Mouse (Mus musculus): ENCODE measurements around the gene Cpne6. TPM values are rescaled to one million over a fixed set of nuclear protein-coding genes. Genes with fewer than 3 reads are reported as not detected.

Cpne6 gene
- total RNA-seq (2021) = not detected
- long read RNA-seq, experiment 1 = 0 reads
- long read RNA-seq, experiment 2 = 0 reads

DNA sequence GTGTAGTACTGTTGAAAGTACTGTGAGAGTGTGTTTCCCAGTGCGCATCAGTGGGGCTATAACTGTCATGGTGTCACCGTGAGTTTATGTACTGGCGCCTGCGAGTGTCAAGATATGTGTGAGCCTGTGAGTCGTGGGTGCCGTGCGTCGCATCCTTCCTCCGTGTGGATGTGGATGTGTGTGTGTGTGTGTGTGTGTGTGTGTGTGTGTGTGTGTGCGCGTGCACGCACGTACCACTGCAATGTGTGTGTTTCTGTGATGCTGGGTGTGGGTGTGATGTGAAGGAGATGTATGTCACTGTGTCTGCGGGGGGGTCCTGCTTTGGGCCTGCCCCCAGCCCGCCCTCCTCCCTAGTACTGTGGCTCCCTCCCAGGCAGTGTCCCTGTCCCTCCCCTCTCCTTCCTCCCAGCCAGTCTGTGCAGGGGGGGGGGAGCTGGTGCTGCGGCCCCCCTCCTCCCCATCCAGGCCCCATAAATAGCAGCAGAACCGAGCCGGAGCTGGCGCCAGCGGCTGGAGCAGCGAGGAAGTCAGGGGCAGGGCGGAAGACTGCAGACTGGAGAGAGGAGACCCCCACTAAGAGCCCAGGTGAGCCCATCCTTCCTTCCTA lies at the start of gene Cpne6:
Cpne6 (plus strand) TSS at position 321 of the 607 bp plus-strand sequence.
- no peak for DNase-seq

DNA sequence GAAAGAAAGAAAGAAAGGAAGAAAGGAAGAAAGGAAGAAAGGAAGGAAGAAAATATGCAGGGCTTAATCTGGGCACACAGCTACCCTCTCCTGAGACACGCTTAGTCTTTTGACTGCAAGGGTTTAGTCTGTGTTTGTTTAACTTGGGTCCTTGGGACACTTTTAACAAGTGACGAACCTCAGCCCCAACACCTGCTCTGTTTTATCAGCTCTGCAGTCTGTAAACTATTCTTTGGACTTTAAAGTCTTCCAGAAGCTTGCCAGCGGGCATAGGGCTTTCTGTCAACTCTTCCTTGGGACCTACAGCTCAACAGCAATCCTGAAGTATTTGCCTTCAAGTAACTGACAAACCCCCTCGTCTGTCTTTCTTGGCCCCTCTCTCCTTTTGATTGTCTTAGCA lies 48.5 kb upstream of the Cpne6 start:
- DNase-seq = no peak

DNA sequence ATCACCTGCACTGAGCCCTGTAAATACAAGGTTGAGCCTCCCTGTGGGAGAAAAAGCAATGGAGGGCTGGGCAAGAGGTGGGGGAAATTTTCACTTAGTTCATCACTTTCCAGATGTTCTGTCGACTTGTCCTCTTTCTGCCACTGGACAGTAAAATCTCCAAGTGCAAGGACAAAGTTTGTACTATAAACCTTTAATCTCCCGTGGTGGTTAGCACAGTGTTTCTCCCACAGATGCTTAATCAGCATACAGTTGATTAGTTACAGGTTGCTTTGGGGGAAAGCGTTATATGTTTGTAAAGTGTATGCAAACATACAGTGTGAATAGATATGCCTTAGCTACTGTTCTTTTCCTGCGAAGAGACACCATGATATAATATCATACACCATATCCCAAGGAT lies 43.8 kb upstream of the Cpne6 start:
- DNase-seq = no peak

DNA sequence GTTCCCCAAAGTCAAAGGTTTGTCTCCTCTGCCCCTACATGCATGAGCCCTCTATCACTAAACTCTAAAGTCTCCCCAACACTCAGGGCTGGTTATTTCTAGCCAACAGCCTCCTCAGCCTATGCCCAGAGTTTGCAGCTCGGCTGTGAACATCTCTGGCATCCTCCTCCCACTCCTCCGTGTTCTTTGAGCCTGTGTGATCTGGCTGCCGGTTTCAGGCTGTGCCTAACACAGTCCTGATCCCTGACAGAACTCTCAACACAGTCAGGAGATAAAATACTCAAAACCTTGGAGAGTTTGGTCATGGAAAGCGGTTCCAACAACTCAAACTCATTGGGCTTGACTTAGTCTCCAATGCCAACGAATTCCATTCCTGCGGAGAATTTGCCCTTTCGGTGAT lies 43.1 kb upstream of the Cpne6 start:
- peak; percentile 20 to 56 for DNase-seq

DNA sequence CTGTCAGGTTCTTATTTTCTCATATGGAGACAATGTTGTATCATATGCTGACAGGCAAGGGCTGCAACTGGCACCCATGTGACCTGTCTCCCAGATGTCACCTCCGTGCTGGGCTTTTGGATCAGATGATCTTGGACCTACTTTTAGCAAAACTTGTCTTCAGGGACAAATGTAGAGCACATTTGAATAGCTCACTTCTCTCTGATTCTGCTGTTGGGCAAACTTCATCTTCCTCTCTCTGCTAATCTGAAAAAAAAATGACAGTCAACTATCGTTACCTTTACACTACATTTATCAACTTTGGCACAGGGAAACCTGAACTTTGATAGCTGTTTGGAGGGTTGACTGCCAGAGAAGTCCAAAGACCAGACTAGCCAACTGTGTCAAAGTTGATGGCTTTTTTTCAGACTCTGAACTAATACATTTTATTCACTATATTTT lies 41.9 kb upstream of the Cpne6 start:
- DNase-seq = peak; percentile 56

DNA sequence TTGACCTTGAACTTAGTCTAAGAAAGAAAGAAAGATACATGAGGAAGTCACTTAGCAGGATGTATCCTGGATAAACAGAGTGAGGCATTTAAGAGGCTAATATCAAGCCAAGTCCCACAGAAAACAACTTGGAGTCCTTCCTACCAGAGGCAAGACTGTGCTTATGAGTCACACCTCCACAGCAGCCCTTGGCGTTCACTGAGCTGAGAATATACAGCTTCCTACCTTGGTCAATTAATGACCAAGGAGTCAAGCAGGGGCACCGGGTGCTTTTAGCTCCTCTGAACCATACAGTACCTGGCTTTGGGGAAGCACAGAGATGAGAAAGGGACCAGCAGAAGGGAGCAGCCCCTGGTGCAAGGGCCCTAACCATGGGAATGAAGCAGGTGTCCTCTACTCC lies 41.2 kb upstream of the Cpne6 start:
- DNase-seq = peak in 1 of 2 experiments; percentile 19

DNA sequence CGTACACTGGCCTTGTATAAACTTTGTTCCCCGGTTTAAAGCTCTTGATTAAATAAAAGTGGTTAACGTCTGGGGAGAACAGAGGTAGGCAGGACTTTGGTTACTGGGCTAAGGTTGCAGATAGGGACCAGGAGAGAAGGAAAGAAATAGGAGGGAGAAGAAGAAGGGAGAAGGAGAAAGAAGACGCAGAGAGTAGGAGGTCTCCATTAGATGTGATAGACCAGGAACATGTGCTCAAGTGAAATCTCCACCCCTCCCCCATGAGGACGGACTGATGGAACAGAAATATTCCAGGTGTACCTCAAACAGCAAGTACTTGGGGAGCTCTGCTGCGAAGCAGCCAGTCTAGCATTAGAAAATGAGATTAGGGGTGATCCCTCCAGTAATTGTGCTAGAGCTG lies 40.4 kb upstream of the Cpne6 start:
- DNase-seq = no peak

DNA sequence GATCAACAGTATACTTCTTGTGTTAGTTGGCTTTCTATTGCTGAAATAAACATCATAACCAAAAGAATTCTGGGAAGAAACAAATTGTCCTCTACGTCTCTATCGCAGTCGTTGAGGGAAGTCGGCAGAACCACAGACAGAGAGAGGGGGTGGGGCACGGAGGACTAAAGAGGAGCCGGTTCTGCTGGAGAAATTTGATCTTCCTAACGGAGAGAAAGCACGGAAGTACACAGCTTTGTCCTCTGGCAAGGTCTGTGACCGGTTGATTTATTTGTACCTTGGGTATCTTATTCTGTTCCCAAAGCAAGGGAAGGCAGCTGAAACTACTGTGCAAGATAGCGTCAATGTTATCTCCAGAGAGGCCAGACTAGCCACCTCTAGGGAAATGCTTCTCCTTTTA lies 39.4 kb upstream of the Cpne6 start:
- DNase-seq = peak; percentile 31 to 35

DNA sequence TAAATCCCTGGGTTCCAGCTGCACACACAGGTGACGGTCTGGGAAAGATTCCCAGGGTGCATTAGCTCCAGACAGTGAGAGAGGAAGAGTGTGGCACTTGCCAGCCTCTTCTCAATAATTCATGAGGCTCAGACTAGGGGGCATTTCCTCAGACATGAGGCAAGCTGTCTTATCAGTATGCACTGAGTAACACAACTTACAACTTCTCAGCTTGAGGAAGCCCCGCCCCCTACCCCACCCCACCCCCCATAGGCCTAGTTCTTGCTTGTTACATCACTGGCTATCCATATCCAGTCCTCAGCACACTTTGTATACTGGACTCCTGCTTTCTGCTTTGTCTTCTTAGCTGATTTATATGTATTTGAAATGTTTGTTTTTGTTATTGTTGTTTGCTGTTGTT lies 34.6 kb upstream of the Cpne6 start:
- no peak for DNase-seq

DNA sequence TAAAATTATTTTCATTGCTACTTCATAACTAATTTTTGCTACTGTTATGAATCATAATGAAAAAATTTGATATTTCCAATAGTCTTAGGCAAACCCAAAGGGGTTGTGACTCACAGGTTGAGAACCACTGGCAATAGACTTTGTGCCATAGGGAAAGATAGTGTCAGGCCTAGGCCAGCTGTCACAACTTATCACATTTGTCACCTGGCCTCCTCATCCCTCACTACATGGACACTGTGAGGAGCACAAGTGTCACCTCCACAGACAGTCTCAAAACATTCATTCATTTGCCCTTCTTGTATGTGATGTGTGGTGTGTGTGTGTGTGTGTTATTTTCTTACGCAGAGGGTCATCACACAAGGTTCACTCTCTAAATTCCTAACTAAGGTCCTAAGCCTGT lies 32.8 kb upstream of the Cpne6 start:
- no peak for DNase-seq

DNA sequence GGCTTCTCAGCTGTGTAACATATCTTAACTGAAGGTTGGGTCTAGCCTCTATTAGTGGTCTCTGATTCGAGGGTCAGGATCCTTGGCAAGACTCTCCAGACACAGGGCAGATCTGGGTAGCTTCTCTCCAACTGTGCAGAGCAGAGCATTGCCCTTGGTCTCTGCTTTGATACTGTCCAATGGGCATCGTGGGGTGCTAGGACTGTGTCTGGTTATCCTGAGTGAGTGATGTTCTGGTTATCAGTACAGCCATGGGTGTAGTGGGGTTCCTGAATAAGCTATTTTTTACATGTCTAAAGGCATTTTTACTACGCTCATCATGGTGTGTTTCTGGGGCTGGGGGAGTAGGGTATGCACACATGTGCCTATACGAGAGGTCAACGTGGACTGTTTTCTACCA lies 32.4 kb upstream of the Cpne6 start:
- no peak for DNase-seq

DNA sequence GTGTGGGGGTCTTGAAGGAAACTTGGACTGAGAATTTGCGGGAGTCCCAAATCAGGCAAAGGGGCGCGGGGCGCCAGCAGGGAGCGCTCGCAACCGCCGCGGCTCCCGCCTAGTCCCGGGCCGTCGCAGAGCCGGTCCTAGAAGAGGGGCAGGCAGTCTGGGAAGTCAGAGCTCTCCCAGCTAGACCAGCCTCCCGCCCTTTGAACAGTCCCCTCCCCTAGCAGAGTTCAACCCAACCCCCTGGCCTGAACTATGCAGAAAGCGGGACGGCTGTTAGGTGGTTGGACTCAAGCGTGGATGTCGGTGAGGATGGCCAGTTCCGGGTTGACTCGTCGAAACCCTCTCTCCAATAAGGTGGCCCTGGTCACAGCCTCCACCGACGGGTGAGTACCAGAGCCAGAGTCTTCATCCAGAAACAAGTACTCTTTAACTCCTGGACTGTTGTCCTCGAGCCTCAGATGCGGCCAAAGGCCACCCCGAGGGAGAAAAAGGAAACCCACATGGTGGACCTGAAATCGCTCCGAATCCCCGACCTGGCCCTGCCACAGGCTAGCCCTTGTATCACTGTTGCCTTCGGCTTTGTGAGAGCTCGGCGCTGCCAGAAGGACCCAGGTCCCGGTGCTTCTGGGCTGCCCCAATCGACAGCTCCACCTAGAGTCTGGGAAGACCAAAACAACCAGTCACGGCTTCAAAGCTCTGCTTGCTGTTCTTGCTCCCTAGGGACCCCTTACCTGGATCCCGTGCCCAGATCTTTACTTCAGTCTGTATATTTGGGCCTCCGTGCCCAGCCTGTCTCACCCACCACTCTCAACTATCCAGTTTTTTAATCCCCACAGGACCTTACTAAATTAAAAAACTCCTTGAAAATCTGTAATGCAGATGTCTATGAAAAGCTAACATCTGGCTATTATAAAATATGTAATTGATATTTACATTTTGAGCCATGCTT lies 31.3 kb upstream of the Cpne6 start, which contains the start of gene Dhrs4:
Dhrs4 (plus strand) TSS at position 108 of the 949 bp plus-strand sequence.
- peak; percentile 88 to 89 for DNase-seq

DNA sequence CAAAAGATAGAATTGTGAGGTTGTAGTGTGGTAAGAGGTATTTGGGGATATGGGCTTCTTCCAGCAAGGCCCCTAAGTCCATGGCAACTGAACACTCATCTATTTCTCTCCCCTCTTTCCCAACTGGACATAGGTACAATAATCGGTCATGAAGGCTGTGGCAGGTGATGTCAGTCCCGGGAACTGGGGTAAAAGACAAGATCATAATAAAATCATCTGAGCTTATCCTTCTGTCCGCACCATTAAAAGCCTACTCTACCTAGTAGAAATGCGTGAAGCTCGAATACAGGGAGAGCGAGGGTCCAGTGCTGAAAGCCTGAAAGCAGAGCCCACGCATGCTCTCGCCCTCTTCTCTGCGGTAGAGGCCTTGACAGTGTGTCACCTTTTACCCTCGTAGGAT lies 30.6 kb upstream of the Cpne6 start:
- no peak for DNase-seq

DNA sequence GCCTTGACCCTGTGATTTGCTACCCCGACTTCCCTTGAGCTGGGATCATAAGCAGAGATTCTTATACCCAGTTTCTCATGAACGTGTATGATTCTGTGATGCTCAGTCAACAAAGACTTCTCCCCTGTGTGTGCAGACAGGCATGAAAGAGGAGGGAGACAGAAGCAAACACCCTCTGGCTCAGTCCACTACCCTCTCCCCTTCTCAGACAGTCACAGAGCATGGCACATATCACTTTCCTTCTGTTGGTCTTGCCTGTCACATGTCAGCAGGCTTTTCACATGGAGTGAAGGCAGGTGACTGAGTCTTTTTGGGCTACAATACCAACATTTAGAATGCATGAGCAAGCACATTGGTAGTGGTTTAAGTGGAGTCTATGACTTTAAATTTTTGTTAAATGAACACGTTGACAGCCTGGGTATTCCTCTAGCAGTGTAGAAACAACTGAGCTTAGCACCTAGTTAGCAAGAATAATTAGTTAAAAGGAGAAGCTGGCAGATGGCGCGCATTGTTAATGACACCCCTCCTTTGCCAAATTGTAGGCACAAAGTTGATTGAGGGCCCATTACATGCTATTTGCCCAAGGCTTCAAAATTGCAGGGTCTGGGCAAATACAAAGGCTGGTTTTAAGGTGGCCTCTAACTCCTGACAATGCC lies 25.7 kb upstream of the Cpne6 start:
- DNase-seq = no peak

DNA sequence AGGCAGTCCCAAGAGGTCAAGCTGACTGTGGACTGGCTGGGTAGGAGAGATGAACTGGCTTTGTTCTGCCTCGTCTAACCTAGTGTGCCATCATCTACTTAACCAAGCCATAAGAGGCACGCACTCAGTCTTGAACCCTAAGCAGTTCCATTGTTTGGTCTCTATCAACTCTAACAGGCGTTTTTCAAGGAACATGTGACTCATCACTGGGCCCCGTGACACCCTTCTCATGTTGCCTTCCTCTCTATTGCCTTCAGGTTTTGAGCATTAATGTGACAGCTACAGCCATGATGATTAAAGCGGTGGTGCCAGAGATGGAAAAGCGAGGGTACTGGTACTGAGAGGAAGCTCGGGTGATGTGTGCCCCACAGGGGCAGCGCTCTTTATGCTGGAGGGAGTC lies 23.4 kb upstream of the Cpne6 start:
- no peak for DNase-seq

DNA sequence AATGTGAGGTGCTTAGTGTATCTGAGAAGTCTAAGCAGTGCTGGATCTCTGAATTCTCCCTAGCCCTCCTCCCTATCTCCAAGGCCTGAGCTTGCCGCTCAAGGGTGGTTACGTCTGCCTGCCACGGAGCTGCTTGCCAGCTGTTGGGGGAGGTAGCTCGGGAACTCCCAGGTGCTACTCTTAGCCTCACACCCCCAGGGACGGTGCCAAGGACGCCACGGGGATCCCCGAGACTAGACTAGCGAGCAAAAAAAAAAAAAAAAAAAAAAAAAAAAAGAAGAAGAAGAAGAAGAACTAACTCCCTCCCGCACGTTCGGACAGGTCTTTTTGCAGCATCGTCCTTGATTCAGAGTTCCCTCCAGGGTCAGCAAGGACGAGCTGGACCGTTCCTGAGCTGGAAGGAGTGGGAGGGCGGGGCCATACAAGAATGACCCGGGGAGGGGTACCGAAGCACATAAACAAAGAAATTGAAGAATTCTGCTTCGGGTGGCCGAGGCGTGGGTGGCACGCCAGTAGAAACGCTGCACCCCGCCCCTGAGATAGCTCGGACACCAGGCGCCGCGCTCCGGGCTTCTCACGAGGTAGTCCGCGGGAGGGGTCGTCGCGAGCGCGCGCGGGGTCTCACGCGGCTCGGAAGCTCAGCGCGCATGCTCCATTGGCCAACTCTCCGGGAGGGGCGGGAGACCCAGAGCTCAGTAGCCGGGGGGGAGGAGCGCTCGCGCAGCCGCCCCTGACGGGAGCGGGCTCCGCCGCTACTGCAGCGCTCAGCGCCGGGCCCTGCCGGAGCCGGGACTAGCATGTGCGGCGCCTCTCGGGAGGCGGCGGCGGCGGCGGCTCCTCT lies 19.7 kb upstream of the Cpne6 start, which contains the start of gene Carmil3:
Carmil3 (plus strand) TSS at position 291 of the 841 bp plus-strand sequence.
- DNase-seq = peak; percentile 73

DNA sequence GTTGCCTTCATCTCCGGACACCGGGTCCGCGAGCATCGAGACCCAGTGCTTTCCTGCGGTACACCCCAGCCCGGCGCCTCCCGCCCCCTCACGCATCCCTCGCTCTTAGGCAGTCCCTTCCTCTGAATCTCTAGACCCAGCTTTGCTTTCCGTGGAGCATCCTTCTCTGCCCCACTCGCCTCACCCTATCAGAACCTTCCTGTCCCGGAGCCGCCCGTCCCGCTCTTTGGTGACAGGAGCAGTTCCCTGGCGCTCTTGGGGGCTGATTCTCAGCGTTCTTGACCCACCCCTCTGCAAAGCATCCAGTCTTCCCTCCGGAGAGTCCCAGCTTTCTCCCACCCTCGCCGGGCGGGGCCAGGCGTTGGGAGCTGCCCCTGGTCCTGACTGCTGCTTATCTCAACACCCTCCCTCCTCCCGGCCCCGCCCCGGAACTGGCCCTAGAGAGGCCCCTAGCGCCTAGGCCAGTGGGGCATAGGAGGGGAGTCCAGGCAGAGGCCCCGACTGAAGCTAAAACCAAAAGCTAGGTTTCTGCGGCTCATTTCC lies 18.9 kb upstream of the Cpne6 start:
- DNase-seq = peak; percentile 73 to 76

DNA sequence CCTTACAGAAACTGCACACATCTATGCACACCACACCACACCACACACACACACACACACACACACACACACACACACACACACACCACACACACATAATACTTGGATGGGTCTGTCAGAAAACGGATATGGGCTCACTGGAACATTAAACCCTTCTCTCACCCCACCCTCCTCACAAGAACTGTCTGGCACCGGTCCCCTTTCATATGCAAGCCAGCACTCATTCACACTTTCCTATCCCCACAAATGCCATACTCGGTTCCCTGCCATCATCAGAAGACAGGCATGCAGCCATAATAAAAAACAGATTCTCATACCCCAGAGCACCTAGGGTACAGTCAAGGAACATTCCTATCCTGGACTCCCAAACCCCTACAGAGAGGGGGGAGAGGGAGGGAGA lies 18.1 kb upstream of the Cpne6 start:
- DNase-seq = no peak

DNA sequence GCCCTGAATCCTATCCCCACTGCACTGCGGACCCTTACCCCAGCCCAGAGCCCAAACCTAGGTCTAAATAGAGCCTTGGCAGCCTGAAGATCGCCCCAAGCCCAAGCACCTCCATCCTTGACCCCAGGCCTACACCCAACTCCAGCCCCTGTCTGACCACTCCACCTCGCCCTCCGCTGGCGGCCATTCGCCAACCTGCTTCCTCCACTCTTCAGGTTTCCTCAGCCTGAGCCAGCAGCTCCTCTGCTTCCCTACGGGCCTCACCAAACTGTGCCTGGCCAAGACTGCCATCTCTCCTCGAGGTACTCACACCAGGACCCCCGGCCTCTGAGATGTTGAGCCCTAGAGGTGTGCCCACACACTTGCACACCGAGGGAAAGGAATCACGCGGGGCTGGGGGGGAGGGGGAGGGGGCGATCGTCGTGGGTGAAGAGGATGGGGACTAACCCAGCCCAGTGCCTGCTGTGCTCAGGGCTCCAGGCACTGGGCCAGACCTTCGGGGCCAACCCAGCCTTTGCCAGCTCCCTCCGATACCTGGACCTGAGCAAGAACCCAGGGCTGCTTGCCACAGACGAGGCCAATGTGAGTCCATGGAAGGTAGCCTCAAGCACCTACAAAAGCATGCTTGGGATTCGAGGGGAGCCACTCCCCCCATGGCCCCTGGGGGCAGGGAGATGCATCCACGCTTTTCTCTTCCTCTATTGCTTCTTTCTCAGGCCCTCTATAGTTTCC lies 14.6 kb upstream of the Cpne6 start:
- DNase-seq = no peak

DNA sequence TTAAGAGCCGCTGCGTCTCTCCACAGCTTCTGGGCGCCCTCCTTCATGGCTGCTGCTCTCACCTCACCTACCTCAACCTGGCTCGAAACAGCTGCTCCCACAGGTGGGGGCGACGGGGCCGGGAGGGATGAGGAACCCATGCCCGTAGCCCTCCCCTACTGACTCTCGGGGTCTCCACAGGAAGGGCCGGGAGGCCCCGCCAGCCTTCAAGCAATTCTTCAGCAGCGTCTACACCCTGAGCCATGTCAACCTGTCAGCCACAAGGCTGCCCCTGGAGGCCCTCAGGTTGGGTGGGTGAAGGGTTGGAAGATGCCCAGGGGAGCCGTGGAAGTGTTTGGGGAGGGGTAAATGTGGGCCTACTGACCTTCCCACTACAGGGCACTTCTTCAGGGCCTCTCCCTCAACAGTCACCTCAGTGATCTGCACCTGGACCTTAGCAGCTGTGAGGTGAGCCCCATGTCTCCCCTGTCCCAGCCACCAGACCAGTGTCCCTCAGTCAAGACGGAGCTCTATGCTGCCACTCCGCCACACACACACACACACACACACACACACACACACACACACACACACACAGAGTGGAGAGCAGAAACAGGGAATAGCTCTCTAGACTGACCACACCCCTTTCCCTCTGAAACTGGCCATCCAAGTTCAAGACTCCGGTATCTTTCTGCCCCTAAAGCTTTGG lies 13.3 kb upstream of the Cpne6 start:
- no peak for DNase-seq
